Mouse (Mus musculus) C2C12 (cell line): Measurements from ENCODE around the gene Vps13c.

ENCODE experiments used
- CTCF ChIP-seq: IDR thresholded peaks from one replicate; pipeline ENCODE4 v1.5.1; 2011; ENCODE audit not compliant: control insufficient read depth, insufficient read depth, insufficient read length
- MAX ChIP-seq: IDR thresholded peaks from one replicate; pipeline ENCODE4 v1.6.1; 2011; ENCODE audit warnings: mild to moderate bottlenecking, control low read depth

- no peak for TF ChIP-seq MAX
- TF ChIP-seq CTCF: no peak
Measured at GRCm38 (mm10) chr9:67818668-67818950, 21.6 kb upstream of the Vps13c start.
